Mouse (Mus musculus): ENCODE data around the gene Aqp1. TPM values are rescaled to one million over a fixed set of nuclear protein-coding genes. Genes with fewer than 3 reads are reported as not detected.

Gene Aqp1
- polyA plus RNA-seq, 1 experiment from 2014 or later: 11.9 TPM

DNA sequence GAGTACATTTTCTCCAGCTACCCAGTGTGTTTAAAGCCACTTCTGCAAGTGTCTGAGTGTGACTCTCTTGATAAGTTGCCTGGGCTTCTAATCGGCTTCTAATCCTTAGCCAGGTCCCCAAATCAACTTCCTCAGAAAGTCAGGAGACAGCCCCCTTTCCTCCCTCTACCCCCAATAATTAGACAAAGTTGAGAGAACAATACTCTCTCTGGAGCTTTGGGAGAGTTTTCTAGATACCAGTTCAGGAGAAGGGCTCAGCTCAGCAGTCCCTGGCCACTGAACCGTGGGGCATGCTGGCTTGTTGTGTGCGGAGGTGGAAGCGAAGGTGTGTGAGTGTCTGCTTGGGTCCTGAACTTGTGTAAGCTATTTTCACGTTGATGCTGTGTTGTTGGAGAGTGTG is 1.0 kb downstream of the Aqp1 start:
- WGBS: 82% methylated on average over 5 of the region's 5 CpGs
- no peaks in the 10 kb centered on the region for H3K9me3 ChIP-seq (replicated peaks)
- no peak overlapping the region for H3K27ac ChIP-seq
- no peaks in the 10 kb centered on the region for H3K36me3 ChIP-seq
- ATAC-seq (ENCODE audit: low FRiP score): no peak
- H3K4me1 ChIP-seq: peaks cover 19% of the 10 kb centered on the region
- H3K4me3 ChIP-seq: no peak overlapping the region
- H3K4me2 ChIP-seq (replicated peaks): no peak overlapping the region
- no peaks in the 10 kb centered on the region for H3K27me3 ChIP-seq
- no peak overlapping the region for H3K9ac ChIP-seq

- no peaks in the 10 kb centered on the region for H3K27me3 ChIP-seq
- WGBS: 54% methylated on average over 6 of the region's 6 CpGs
- H3K9ac ChIP-seq: no peak overlapping the region
- H3K9me3 ChIP-seq (replicated peaks): no peaks in the 10 kb centered on the region
- no peak for ATAC-seq (ENCODE audit: low FRiP score)
- H3K4me2 ChIP-seq (replicated peaks): no peak overlapping the region
- H3K36me3 ChIP-seq: no peaks in the 10 kb centered on the region
- peaks cover 11% of the 10 kb centered on the region for H3K4me1 ChIP-seq
- no peak overlapping the region for H3K4me3 ChIP-seq
- no peak overlapping the region for H3K27ac ChIP-seq
These were observed 1.8 kb downstream of the Aqp1 start for GRCm38 (mm10) chr6:55338077-55338476.

GRCm38 (mm10) chr6:55338934-55339825 is 2.9 kb downstream of the Aqp1 start:
- Histone ChIP-seq H3K4me1 (peaks cover 9% of the 10 kb centered on the region), H3K9me3 (replicated peaks) (no peaks in the 10 kb centered on the region), H3K4me3 (no peak overlapping the region), H3K27ac (no peak overlapping the region), H3K36me3 (no peaks in the 10 kb centered on the region), H3K27me3 (no peaks in the 10 kb centered on the region), H3K4me2 (replicated peaks) (no peak overlapping the region), H3K9ac (no peak overlapping the region)
- WGBS: 75% methylated on average over 9 of the region's 9 CpGs
- no peak for ATAC-seq (ENCODE audit: low FRiP score)

DNA sequence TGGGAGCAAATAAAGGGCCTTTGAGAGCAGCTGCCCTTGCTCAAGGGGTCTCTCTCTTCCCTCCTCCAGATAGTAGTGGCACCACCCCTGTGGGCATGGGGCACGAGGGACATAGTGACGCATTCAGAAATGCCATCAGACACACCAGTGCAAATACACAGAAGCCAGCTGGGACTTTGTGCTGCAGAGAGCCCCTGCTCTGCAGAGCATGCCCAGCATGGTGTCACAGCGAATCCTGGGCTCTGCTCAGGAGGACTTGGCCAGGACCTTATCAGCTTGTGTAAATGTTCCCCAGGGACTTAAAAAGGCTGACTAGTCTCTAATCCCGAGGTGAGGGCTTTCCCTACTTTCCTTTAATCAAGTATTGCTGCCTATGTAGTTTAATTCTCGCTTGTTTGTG is 5.5 kb downstream of the Aqp1 start:
- 33% methylated on average over 5 of the region's 5 CpGs for WGBS
- Histone ChIP-seq H3K4me1 (no peaks in the 10 kb centered on the region), H3K9ac (no peak overlapping the region), H3K36me3 (no peaks in the 10 kb centered on the region), H3K9me3 (replicated peaks) (no peaks in the 10 kb centered on the region), H3K4me3 (no peak overlapping the region), H3K27ac (no peak overlapping the region), H3K4me2 (replicated peaks) (no peak overlapping the region), H3K27me3 (no peaks in the 10 kb centered on the region)
- ATAC-seq (ENCODE audit: low FRiP score): no peak

DNA sequence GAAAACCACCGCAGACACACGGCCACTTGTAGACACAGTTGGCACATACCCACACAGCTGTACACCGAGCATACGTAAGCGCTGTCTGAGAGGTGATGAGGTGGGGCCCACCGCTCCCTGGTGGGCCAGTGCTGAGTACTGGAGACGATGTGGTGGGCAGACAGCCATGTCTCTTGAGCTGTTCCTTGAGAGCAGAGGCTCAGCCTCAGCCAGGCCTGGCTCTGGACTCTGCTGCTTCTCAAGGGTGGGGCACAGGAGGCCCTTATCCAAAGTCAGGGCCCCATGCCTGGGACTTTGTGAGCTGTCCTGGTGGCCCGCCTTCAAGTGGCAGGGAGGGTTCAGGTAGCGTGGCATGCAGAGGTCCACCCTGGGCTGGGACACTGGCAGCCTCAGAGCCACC is 6.1 kb downstream of the Aqp1 start:
- Histone ChIP-seq H3K9ac (no peak overlapping the region), H3K36me3 (no peaks in the 10 kb centered on the region), H3K4me3 (no peak overlapping the region), H3K27ac (no peak overlapping the region), H3K4me1 (no peaks in the 10 kb centered on the region), H3K4me2 (replicated peaks) (no peak overlapping the region), H3K27me3 (no peaks in the 10 kb centered on the region), H3K9me3 (replicated peaks) (no peaks in the 10 kb centered on the region)
- WGBS: 80% methylated on average over 9 of the region's 9 CpGs
- no peak for ATAC-seq (ENCODE audit: low FRiP score)

- H3K4me2 ChIP-seq (replicated peaks): no peak overlapping the region
- no peak overlapping the region for H3K9ac ChIP-seq
- no peaks in the 10 kb centered on the region for H3K36me3 ChIP-seq
- no peaks in the 10 kb centered on the region for H3K9me3 ChIP-seq (replicated peaks)
- no peaks in the 10 kb centered on the region for H3K4me1 ChIP-seq
- no peak overlapping the region for H3K27ac ChIP-seq
- H3K4me3 ChIP-seq: no peak overlapping the region
- 88% methylated on average over 10 of the region's 10 CpGs for WGBS
- no peaks in the 10 kb centered on the region for H3K27me3 ChIP-seq
- ATAC-seq (ENCODE audit: low FRiP score): no peak
These were observed 7.2 kb downstream of the Aqp1 start for GRCm38 (mm10) chr6:55343446-55343845.

GRCm38 (mm10) chr6:55344291-55345016 is 8.2 kb downstream of the Aqp1 start:
- ATAC-seq (ENCODE audit: low FRiP score): no peak
- Histone ChIP-seq H3K4me3 (no peak overlapping the region), H3K4me2 (replicated peaks) (no peak overlapping the region), H3K9ac (no peak overlapping the region), H3K27me3 (no peaks in the 10 kb centered on the region), H3K4me1 (no peaks in the 10 kb centered on the region), H3K27ac (no peak overlapping the region), H3K9me3 (replicated peaks) (0 out of 2 replicates have a peak, but pooled peaks cover 2% of the 10 kb centered on the region), H3K36me3 (no peaks in the 10 kb centered on the region)
- whole genome bisulfite sequencing: 90% methylated on average over 9 of the region's 9 CpGs

GRCm38 (mm10) chr6:55345264-55345663 is 9.0 kb downstream of the Aqp1 start:
- H3K4me2 ChIP-seq (replicated peaks): no peak overlapping the region
- H3K4me3 ChIP-seq: no peak overlapping the region
- H3K27me3 ChIP-seq: no peaks in the 10 kb centered on the region
- H3K9ac ChIP-seq: no peak overlapping the region
- H3K36me3 ChIP-seq: no peaks in the 10 kb centered on the region
- WGBS: 91% methylated on average over 10 of the region's 10 CpGs
- H3K4me1 ChIP-seq: no peaks in the 10 kb centered on the region
- H3K27ac ChIP-seq: no peak overlapping the region
- H3K9me3 ChIP-seq (replicated peaks): 0 out of 2 replicates have a peak, but pooled peaks cover 9% of the 10 kb centered on the region
- no peak for ATAC-seq (ENCODE audit: low FRiP score)

- Histone ChIP-seq H3K4me2 (replicated peaks) (no peak overlapping the region), H3K4me1 (no peaks in the 10 kb centered on the region), H3K9ac (no peak overlapping the region), H3K4me3 (no peak overlapping the region), H3K27ac (no peak overlapping the region), H3K9me3 (replicated peaks) (0 out of 2 replicates have a peak, but pooled peaks cover 9% of the 10 kb centered on the region), H3K36me3 (no peaks in the 10 kb centered on the region), H3K27me3 (no peaks in the 10 kb centered on the region)
- no peak for ATAC-seq (ENCODE audit: low FRiP score)
- WGBS: 90% methylated on average over 7 of the region's 7 CpGs
These were observed 10.3 kb downstream of the Aqp1 start for GRCm38 (mm10) chr6:55346491-55346890.

DNA sequence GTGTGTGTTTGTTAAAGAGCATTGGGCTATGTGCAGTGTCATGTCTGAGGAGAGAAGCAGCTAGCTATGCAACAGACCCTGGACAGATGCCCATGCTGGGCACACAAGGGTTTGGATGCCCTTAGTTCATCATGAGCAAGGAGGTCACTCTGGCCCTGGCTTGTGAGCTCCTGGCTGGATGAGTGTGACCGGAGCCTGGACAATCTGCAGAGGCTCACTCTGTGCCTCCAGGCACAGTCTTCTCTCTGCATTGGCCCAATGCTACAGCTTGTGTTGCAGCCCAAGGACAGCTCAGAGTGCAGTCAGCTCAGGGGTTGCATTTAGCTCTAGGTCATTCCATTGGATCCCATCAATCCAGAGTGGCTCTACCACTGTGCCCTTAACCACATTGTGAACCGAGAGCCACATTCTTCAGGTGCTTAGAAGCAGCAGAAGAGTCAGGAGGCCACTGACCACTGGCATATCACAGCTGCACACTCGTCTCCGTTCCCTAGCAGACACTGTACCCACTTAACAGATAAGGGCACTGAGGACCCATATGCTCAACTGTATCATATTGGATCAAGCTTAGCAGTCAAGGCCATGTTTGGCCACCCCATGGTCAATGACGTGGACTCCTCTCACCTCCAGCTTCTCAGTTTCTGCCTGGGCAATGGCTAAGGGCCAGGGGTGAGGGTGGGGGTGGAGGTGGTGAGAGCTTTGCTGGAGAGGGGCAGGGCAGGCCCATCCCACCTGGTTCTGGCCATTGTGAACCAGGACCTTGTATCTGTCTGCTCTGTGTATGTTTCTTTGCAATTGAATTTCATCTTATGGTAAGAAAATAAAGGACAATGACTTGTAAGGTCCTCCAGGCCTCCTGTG is 11.7 kb downstream of the Aqp1 start:
- Histone ChIP-seq H3K4me2 (replicated peaks) (no peak overlapping the region), H3K27ac (no peak overlapping the region), H3K36me3 (no peaks in the 10 kb centered on the region), H3K27me3 (no peaks in the 10 kb centered on the region), H3K4me1 (no peaks in the 10 kb centered on the region), H3K4me3 (no peak overlapping the region), H3K9me3 (replicated peaks) (0 out of 2 replicates have a peak, but pooled peaks cover 9% of the 10 kb centered on the region), H3K9ac (no peak overlapping the region)
- WGBS: 90% methylated on average over 5 of the region's 5 CpGs
- ATAC-seq (ENCODE audit: low FRiP score): no peak

DNA sequence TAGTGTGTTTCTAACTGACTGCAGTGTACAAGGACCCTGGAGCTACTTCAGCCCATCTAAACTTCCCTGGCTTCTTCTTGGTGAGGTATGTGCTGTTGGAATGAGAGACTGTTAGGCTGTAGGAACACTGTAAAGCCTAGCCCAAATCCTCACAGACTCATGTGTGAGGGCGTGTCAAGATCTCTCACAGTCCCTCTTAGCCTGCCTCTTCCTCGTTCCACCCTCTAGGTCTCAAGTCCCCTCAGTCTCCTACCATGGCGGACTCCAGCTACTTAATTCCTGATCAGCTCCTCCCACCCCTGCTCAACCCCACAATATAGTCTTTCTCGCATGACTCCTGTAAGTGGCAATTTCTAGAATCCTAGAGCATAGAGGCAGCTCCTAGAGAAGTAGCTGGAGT is 13.0 kb downstream of the Aqp1 start:
- no peak overlapping the region for H3K9ac ChIP-seq
- no peak overlapping the region for H3K4me3 ChIP-seq
- no peak overlapping the region for H3K4me2 ChIP-seq (replicated peaks)
- H3K27me3 ChIP-seq: no peaks in the 10 kb centered on the region
- no peak for ATAC-seq (ENCODE audit: low FRiP score)
- 86% methylated on average over 4 of the region's 4 CpGs for WGBS
- 0 out of 2 replicates have a peak, but pooled peaks cover 9% of the 10 kb centered on the region for H3K9me3 ChIP-seq (replicated peaks)
- H3K4me1 ChIP-seq: no peaks in the 10 kb centered on the region
- H3K27ac ChIP-seq: no peak overlapping the region
- H3K36me3 ChIP-seq: no peaks in the 10 kb centered on the region

DNA sequence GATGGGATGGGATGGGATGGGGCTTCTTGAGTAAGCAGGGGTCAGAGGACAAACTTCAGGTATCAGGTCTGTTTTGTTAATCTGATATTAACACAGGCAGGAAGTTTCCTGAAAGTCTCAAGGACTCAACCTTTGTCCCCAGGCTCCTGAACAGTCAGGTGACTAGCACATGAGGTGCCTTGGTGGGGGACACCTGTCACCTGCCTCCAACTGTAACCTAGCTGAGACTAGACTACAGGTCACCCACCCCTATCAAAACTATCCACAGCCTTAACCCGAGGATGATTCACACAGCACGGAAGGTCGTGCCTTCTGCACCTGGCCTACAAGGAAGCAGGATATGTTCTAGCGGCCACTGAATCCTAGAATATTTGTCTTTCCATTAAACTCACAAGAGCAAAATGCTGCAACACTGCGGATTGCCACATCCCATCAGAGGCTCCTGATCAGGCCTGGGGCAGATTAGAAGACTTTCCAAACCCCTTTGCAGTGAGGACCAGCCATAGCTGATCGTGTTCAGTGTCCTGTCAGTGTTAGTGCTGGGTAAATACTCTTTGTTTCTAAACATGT is 14.2 kb downstream of the Aqp1 start:
- no peaks in the 10 kb centered on the region for H3K27me3 ChIP-seq
- H3K9me3 ChIP-seq (replicated peaks): 0 out of 2 replicates have a peak, but pooled peaks cover 9% of the 10 kb centered on the region
- H3K27ac ChIP-seq: no peak overlapping the region
- no peak overlapping the region for H3K4me3 ChIP-seq
- ATAC-seq (ENCODE audit: low FRiP score): no peak
- H3K9ac ChIP-seq: no peak overlapping the region
- H3K4me1 ChIP-seq: no peaks in the 10 kb centered on the region
- 93% methylated on average over 6 of the region's 6 CpGs for WGBS
- no peaks in the 10 kb centered on the region for H3K36me3 ChIP-seq
- no peak overlapping the region for H3K4me2 ChIP-seq (replicated peaks)
